ENCODE assay signal across 8 mouse cellular contexts in the genomic region with DNA sequence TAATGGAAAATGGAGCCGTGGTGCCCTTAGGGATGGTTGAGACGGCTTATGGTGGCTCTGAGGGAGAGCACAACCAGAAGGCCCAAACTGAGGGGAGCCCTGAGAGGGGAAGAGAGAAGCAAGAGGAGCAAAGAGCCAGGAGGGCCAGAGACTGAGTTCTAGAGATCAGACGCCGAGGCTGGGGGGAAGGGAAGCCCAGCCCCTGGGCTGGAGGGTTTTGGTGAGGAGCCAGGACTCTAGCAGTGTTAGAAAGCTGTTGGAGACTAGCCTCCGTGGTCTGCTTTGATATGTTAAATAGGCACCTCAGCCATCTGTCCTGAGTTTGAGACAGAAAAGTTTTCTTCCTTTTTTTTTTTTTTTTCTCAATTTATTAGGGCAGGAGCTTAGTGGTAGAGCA. TPM values are rescaled to one million over a fixed set of nuclear protein-coding genes. Genes with fewer than 3 reads are reported as not detected.
A peak's percentile ranks its signal among the peaks of the same experiment; 100 is the strongest.
DNase-seq lines count a peak whose midpoint lies in the region; ATAC-seq and TF ChIP-seq lines count a peak whose summit lies in the region.

No protein-coding gene starts in this region.

- H3K9me3 ChIP-seq in heart, embryonic 13.5 days = no peaks in the 10 kb centered on the region
- H3K9me3 ChIP-seq in stomach, embryonic 16.5 days (replicated peaks; ENCODE audit: control insufficient read depth, low read length) = no peaks in the 10 kb centered on the region

- ATAC-seq in heart, embryonic 13.5 days (ENCODE audit: extremely low read depth, insufficient number of reproducible peaks, low FRiP score, low TSS enrichment) = no peak
- 0 out of 2 replicates have a peak, but pooled peaks have one; percentile 8 for ATAC-seq in stomach, embryonic 16.5 days (ENCODE audit: insufficient read depth, low FRiP score)

- H3K4me3 ChIP-seq in cerebellum, adult 2 months (replicated peaks; ENCODE audit: insufficient read depth, low read depth, low read length) = peak overlapping the region; percentile 49
- peak overlapping the region; percentile 93 for H3K4me3 ChIP-seq in heart, embryonic 13.5 days
- H3K4me3 ChIP-seq in stomach, embryonic 16.5 days (replicated peaks; ENCODE audit: low read length) = peak overlapping the region; percentile 86

- peaks cover 14% of the 10 kb centered on the region; the same call in 1 of the 2 replicates for H3K36me3 ChIP-seq in heart, embryonic 13.5 days
- H3K36me3 ChIP-seq in stomach, embryonic 16.5 days (ENCODE audit: control insufficient read depth, insufficient read depth, low read length) = no peaks in the 10 kb centered on the region

- H3K4me2 ChIP-seq in heart, embryonic 13.5 days = peak overlapping the region; percentile 91
- peak overlapping the region; percentile 93 for H3K4me2 ChIP-seq in stomach, embryonic 16.5 days (ENCODE audit: low read depth, low read length)

- no peak for TF ChIP-seq CTCF in cerebellum, adult 2 months (IDR thresholded peaks at IDR 0.05; ENCODE audit: borderline replicate concordance, insufficient read depth, low read depth, low read length)

- TF ChIP-seq POLR2A in cerebellum, adult 2 months (IDR thresholded peaks at IDR 0.05; ENCODE audit: borderline replicate concordance, insufficient read depth, low read length) = no peak

- peak; percentile 24 for DNase-seq in layer of hippocampus, adult 11-12 months (ENCODE audit: low spot score)
- DNase-seq in layer of hippocampus, adult 9-10 months (ENCODE audit: low spot score) = no peak
- peak; percentile 58 to 67 for DNase-seq in cerebellum, adult 2 months
- DNase-seq in kidney, postnatal 10 days = peak; percentile 69
- DNase-seq in lung, postnatal 36 days = peak; percentile 23
- DNase-seq in gastrocnemius, postnatal 36 days = no peak

- no peak overlapping the region for H3K27ac ChIP-seq in cerebellum, adult 2 months (ENCODE audit: insufficient read depth, low read length)
- H3K27ac ChIP-seq in heart, embryonic 13.5 days (replicated peaks) = peak overlapping the region; percentile 98
- H3K27ac ChIP-seq in stomach, embryonic 16.5 days (ENCODE audit: low read length) = peak overlapping the region; percentile 98

- intact Hi-C loops in gastrocnemius, postnatal 36 days (cut with DNase I) = no loop called here

- WGBS in cerebellum, adult 2 months = 12% methylated on average over 5 of the region's 5 CpGs
- 10% methylated on average over 5 of the region's 5 CpGs for WGBS in heart, embryonic 13.5 days
- 7% methylated on average over 5 of the region's 5 CpGs for WGBS in stomach, embryonic 16.5 days

- H3K4me1 ChIP-seq in cerebellum, adult 2 months (ENCODE audit: control insufficient read depth, insufficient read depth, low read length) = peaks cover 6% of the 10 kb centered on the region
- peaks cover 53% of the 10 kb centered on the region for H3K4me1 ChIP-seq in heart, embryonic 13.5 days
- H3K4me1 ChIP-seq in stomach, embryonic 16.5 days (ENCODE audit: control insufficient read depth, insufficient read depth, low read length) = peaks cover 23% of the 10 kb centered on the region

- no peaks in the 10 kb centered on the region for H3K27me3 ChIP-seq in cerebellum, adult 2 months (ENCODE audit: control insufficient read depth, insufficient read depth, low read length)
- no peaks in the 10 kb centered on the region for H3K27me3 ChIP-seq in heart, embryonic 13.5 days (replicated peaks)
- H3K27me3 ChIP-seq in stomach, embryonic 16.5 days (ENCODE audit: control insufficient read depth, insufficient read depth, low read length) = no peaks in the 10 kb centered on the region

- peak overlapping the region; percentile 99 for H3K9ac ChIP-seq in heart, embryonic 13.5 days
- peak overlapping the region; percentile 98 for H3K9ac ChIP-seq in stomach, embryonic 16.5 days (ENCODE audit: low read length)

RNA-seq across cellular contexts. Expression of a gene that starts 3.9 kb away (rescaled TPM):
- polyA plus RNA-seq in cerebellum, adult 2 months (2012; rRNA removed) = 15.6 and 17.4 TPM in 2 replicates
- polyA plus RNA-seq in heart, embryonic 13.5 days (2015; fragmentation: Nextera tagmentation; extraction: Ambion mirVana) = 53.4 and 55.7 TPM in 2 replicates
- polyA plus RNA-seq in stomach, embryonic 16.5 days (2015; fragmentation: Nextera tagmentation; extraction: Ambion mirVana) = 40.2 and 46.5 TPM in 2 replicates
- 1 to 10 TPM; 5.0 to 5.8 TPM for total RNA-seq in gastrocnemius, postnatal 36 days (2021)

RNA-seq across cellular contexts. Expression of a gene that starts 47.8 kb away (rescaled TPM):
- polyA plus RNA-seq in cerebellum, adult 2 months (2012; rRNA removed) = 39.9 and 40.5 TPM in 2 replicates
- polyA plus RNA-seq in heart, embryonic 13.5 days (2015; fragmentation: Nextera tagmentation; extraction: Ambion mirVana) = 20.4 and 23.2 TPM in 2 replicates
- polyA plus RNA-seq in stomach, embryonic 16.5 days (2015; fragmentation: Nextera tagmentation; extraction: Ambion mirVana) = 21.6 and 23.5 TPM in 2 replicates
- total RNA-seq in gastrocnemius, postnatal 36 days (2021) = 10 to 100 TPM; 14.0 to 15.8 TPM

Comparison
In these comparisons a context has a peak if more than half of its experiments do, and no peak if none do; other contexts are left out.
1. DNase-seq: peak in layer of hippocampus, adult 11-12 months (single experiment), cerebellum, adult 2 months (2 of 2), kidney, postnatal 10 days (single experiment) and lung, postnatal 36 days (single experiment); none in layer of hippocampus, adult 9-10 months (single experiment) and gastrocnemius, postnatal 36 days (0 of 2).
2. Peak in every context shown above with its lines, with median percentiles within 50 percentile points of each other: H3K4me3 ChIP-seq.